Mouse (Mus musculus): Measurements from ENCODE around the gene Tmem121. TPM values are rescaled to one million over a fixed set of nuclear protein-coding genes. Genes with fewer than 3 reads are reported as not detected.

Tmem121 gene
- polyA plus RNA-seq, 1 experiment from 2014 or later: not detected

GRCm38 (mm10) chr12:113144001-113144756 lies 41.6 kb upstream of the Tmem121 start:
- Histone ChIP-seq H3K4me3 (ENCODE audit: inconsistent target) (no peak overlapping the region), H3K36me3 (ENCODE audit: inconsistent target) (no peaks in the 10 kb centered on the region), H3K79me2 (ENCODE audit: inconsistent target) (no peaks in the 10 kb centered on the region), H3K27ac (no peak overlapping the region)
- WGBS (ENCODE audit: missing documents): 76% methylated on average over 20 of the region's 20 CpGs

- no peaks in the 10 kb centered on the region for H3K79me2 ChIP-seq (ENCODE audit: inconsistent target)
- H3K4me3 ChIP-seq (ENCODE audit: inconsistent target): no peak overlapping the region
- no peaks in the 10 kb centered on the region for H3K36me3 ChIP-seq (ENCODE audit: inconsistent target)
- H3K27ac ChIP-seq: no peak overlapping the region
- WGBS (ENCODE audit: missing documents): 93% methylated on average over 16 of the region's 16 CpGs
These were observed 40.8 kb upstream of the Tmem121 start for GRCm38 (mm10) chr12:113144886-113145285.

GRCm38 (mm10) chr12:113145591-113145990 lies 40.1 kb upstream of the Tmem121 start:
- Histone ChIP-seq H3K36me3 (ENCODE audit: inconsistent target) (no peaks in the 10 kb centered on the region), H3K79me2 (ENCODE audit: inconsistent target) (no peaks in the 10 kb centered on the region), H3K27ac (no peak overlapping the region), H3K4me3 (ENCODE audit: inconsistent target) (no peak overlapping the region)
- WGBS (ENCODE audit: missing documents): 81% methylated on average over 5 of the region's 5 CpGs

- no peaks in the 10 kb centered on the region for H3K36me3 ChIP-seq (ENCODE audit: inconsistent target)
- H3K4me3 ChIP-seq (ENCODE audit: inconsistent target): peak within 1 kb of the TSS; percentile 17; the same call in 1 of the 2 replicates
- no peak within 1 kb of the TSS for H3K27ac ChIP-seq
- WGBS (ENCODE audit: missing documents): 23% methylated on average over 45 of the region's 45 CpGs
- no peaks in the 10 kb centered on the region for H3K79me2 ChIP-seq (ENCODE audit: inconsistent target)
These were observed 39.3 kb upstream of the Tmem121 start, which contains the start of gene Crip1 for GRCm38 (mm10) chr12:113146112-113147057. Gene Crip1, plus strand, starts transcription at chr12:113146316.

- H3K27ac ChIP-seq: no peak overlapping the region
- H3K4me3 ChIP-seq (ENCODE audit: inconsistent target): no peak overlapping the region
- 91% methylated on average over 8 of the region's 8 CpGs for WGBS (ENCODE audit: missing documents)
- H3K36me3 ChIP-seq (ENCODE audit: inconsistent target): no peaks in the 10 kb centered on the region
- H3K79me2 ChIP-seq (ENCODE audit: inconsistent target): peaks cover 6% of the 10 kb centered on the region
These were observed 38.2 kb upstream of the Tmem121 start for GRCm38 (mm10) chr12:113147481-113147880.

GRCm38 (mm10) chr12:113148381-113149035 lies 37.2 kb upstream of the Tmem121 start:
- Histone ChIP-seq H3K4me3 (ENCODE audit: inconsistent target) (no peak overlapping the region), H3K27ac (no peak overlapping the region), H3K79me2 (ENCODE audit: inconsistent target) (peaks cover 15% of the 10 kb centered on the region), H3K36me3 (ENCODE audit: inconsistent target) (no peaks in the 10 kb centered on the region)
- 82% methylated on average over 16 of the region's 16 CpGs for WGBS (ENCODE audit: missing documents)

- no peak overlapping the region for H3K27ac ChIP-seq
- peaks cover 15% of the 10 kb centered on the region for H3K79me2 ChIP-seq (ENCODE audit: inconsistent target)
- H3K4me3 ChIP-seq (ENCODE audit: inconsistent target): no peak overlapping the region
- no peaks in the 10 kb centered on the region for H3K36me3 ChIP-seq (ENCODE audit: inconsistent target)
- 87% methylated on average over 4 of the region's 4 CpGs for WGBS (ENCODE audit: missing documents)
These were observed 36.4 kb upstream of the Tmem121 start for GRCm38 (mm10) chr12:113149341-113149740.

- WGBS (ENCODE audit: missing documents): 55% methylated on average over 2 of the region's 3 CpGs
- H3K36me3 ChIP-seq (ENCODE audit: inconsistent target): no peaks in the 10 kb centered on the region
- H3K79me2 ChIP-seq (ENCODE audit: inconsistent target): peaks cover 15% of the 10 kb centered on the region
- no peak overlapping the region for H3K4me3 ChIP-seq (ENCODE audit: inconsistent target)
- no peak overlapping the region for H3K27ac ChIP-seq
These were observed 35.8 kb upstream of the Tmem121 start for GRCm38 (mm10) chr12:113149896-113150295.

- Histone ChIP-seq H3K79me2 (ENCODE audit: inconsistent target) (peaks cover 15% of the 10 kb centered on the region), H3K4me3 (ENCODE audit: inconsistent target) (no peak overlapping the region), H3K36me3 (ENCODE audit: inconsistent target) (no peaks in the 10 kb centered on the region), H3K27ac (no peak overlapping the region)
- 98% methylated on average over 4 of the region's 4 CpGs for whole genome bisulfite sequencing (ENCODE audit: missing documents)
These were observed 35.1 kb upstream of the Tmem121 start for GRCm38 (mm10) chr12:113150591-113150990.

- no peak overlapping the region for H3K4me3 ChIP-seq (ENCODE audit: inconsistent target)
- peaks cover 15% of the 10 kb centered on the region for H3K79me2 ChIP-seq (ENCODE audit: inconsistent target)
- H3K36me3 ChIP-seq (ENCODE audit: inconsistent target): no peaks in the 10 kb centered on the region
- 72% methylated on average over 8 of the region's 8 CpGs for WGBS (ENCODE audit: missing documents)
- no peak overlapping the region for H3K27ac ChIP-seq
These were observed 34.7 kb upstream of the Tmem121 start for GRCm38 (mm10) chr12:113151046-113151445.

- H3K36me3 ChIP-seq (ENCODE audit: inconsistent target): no peaks in the 10 kb centered on the region
- peaks cover 15% of the 10 kb centered on the region for H3K79me2 ChIP-seq (ENCODE audit: inconsistent target)
- under 1% methylated on average over 36 of the region's 36 CpGs for WGBS (ENCODE audit: missing documents)
- H3K4me3 ChIP-seq (ENCODE audit: inconsistent target): peak overlapping the region; percentile 94
- H3K27ac ChIP-seq: peak overlapping the region; percentile 80
These were observed 34.0 kb upstream of the Tmem121 start for GRCm38 (mm10) chr12:113151661-113152271.

- H3K36me3 ChIP-seq (ENCODE audit: inconsistent target): no peaks in the 10 kb centered on the region
- peaks cover 15% of the 10 kb centered on the region for H3K79me2 ChIP-seq (ENCODE audit: inconsistent target)
- H3K4me3 ChIP-seq (ENCODE audit: inconsistent target): peak overlapping the region; percentile 94
- 12% methylated on average over 19 of the region's 19 CpGs for WGBS (ENCODE audit: missing documents)
- peak overlapping the region; percentile 80 for H3K27ac ChIP-seq
These were observed 33.5 kb upstream of the Tmem121 start for GRCm38 (mm10) chr12:113152272-113152661.

- Histone ChIP-seq H3K4me3 (ENCODE audit: inconsistent target) (peak overlapping the region; percentile 94), H3K36me3 (ENCODE audit: inconsistent target) (no peaks in the 10 kb centered on the region), H3K79me2 (ENCODE audit: inconsistent target) (peaks cover 15% of the 10 kb centered on the region), H3K27ac (peak overlapping the region; percentile 80)
- 86% methylated on average over 6 of the region's 6 CpGs for WGBS (ENCODE audit: missing documents)
These were observed 32.7 kb upstream of the Tmem121 start for GRCm38 (mm10) chr12:113152991-113153525.

GRCm38 (mm10) chr12:113153971-113154370 lies 31.8 kb upstream of the Tmem121 start:
- Histone ChIP-seq H3K4me3 (ENCODE audit: inconsistent target) (no peak overlapping the region), H3K36me3 (ENCODE audit: inconsistent target) (no peaks in the 10 kb centered on the region), H3K27ac (peak overlapping the region; percentile 80), H3K79me2 (ENCODE audit: inconsistent target) (peaks cover 15% of the 10 kb centered on the region)
- WGBS (ENCODE audit: missing documents): 16% methylated on average over 7 of the region's 7 CpGs

Measured in macrophage (primary cell).